Mouse (Mus musculus) heart, postnatal 0 days (tissue): ENCODE data around the gene Fndc11.

Source experiments
- CTCF ChIP-seq: IDR thresholded peaks from 2 replicates; pipeline ENCODE4 v1.5.1; 2016; ENCODE audit warnings: antibody characterized with exemption, control low read depth, low read depth
- EP300 ChIP-seq: IDR thresholded peaks from 2 replicates; pipeline ENCODE4 v1.6.1; 2016; ENCODE audit warnings: antibody characterized with exemption, low read depth

GRCm38 (mm10) chr2:181202422-181202821 is 17.4 kb upstream of the Fndc11 start, which contains the start of gene Ptk6:
- TF ChIP-seq CTCF, result no peak
- no peak for TF ChIP-seq EP300
